Mouse (Mus musculus) MEL (cell line): ENCODE measurements around the gene Tssk4. TPM values are rescaled to one million over a fixed set of nuclear protein-coding genes. Genes with fewer than 3 reads are reported as not detected.

Experiments
- DNase-seq: peaks from one replicate; pipeline ENCODE4 v3.0.0; 2011; ENCODE audit warnings: low read depth, low spot score
- H3K27ac ChIP-seq: 2 replicates; pipeline ENCODE4 v1.5.1; 2012; ENCODE audit warnings: low read depth, mild to moderate bottlenecking, control low read depth, low read length, moderate library complexity; ENCODE audit not compliant: control insufficient read depth
- H3K27me3 ChIP-seq, 2 experiments: fragments of 150-350 bp in 1 of 2; sonication (generic) in 1 of 2; 2 replicates each; pipeline ENCODE4 v1.6.1; 2012; ENCODE audit warnings: low read length in 2 of 2, mild to moderate bottlenecking in 2 of 2, improper control_type of control experiment in 1 of 2, moderate library complexity in 1 of 2; ENCODE audit not compliant: insufficient read depth in 2 of 2, control insufficient read depth in 1 of 2
- H3K36me3 ChIP-seq, 2 experiments: 2 replicates each; pipeline ENCODE4 v1.6.1; 2012 to 2014; ENCODE audit warnings: low read length in 2 of 2, improper control_type of control experiment in 1 of 2, inconsistent platforms in 1 of 2, mild to moderate bottlenecking in 1 of 2; ENCODE audit not compliant: insufficient read depth in 2 of 2, control insufficient read depth in 1 of 2
- H3K4me1 ChIP-seq, 2 experiments: fragments of 150-350 bp in 1 of 2; sonication (generic) in 1 of 2; 2 replicates each; pipeline ENCODE4 v1.6.1; 2012; ENCODE audit warnings: low read length in 2 of 2, improper control_type of control experiment in 1 of 2, mild to moderate bottlenecking in 1 of 2; ENCODE audit not compliant: insufficient read depth in 2 of 2, control insufficient read depth in 1 of 2
- H3K4me3 ChIP-seq, 2 experiments: fragments of 150-350 bp in 1 of 2; sonication (generic) in 1 of 2; 2 replicates each; pipeline ENCODE4 v1.5.1; 2012; ENCODE audit warnings: low read depth in 2 of 2, low read length in 2 of 2, mild to moderate bottlenecking in 2 of 2, moderate library complexity in 2 of 2, control low read depth in 1 of 2, improper control_type of control experiment in 1 of 2; ENCODE audit not compliant: control insufficient read depth in 1 of 2, insufficient read depth in 1 of 2
- H3K79me2 ChIP-seq: 2 replicates; pipeline ENCODE4 v1.6.1; 2012; ENCODE audit warnings: mild to moderate bottlenecking, low read length, moderate library complexity; ENCODE audit not compliant: control insufficient read depth, poor library complexity, insufficient read depth
- H3K9ac ChIP-seq: 2 replicates; pipeline ENCODE4 v1.6.1; 2012; ENCODE audit warnings: low read depth, mild to moderate bottlenecking, control low read depth, low read length, moderate library complexity; ENCODE audit not compliant: control insufficient read depth, poor library complexity, severe bottlenecking
- H3K9me3 ChIP-seq: fragments of 150-350 bp; sonication (generic); replicated peaks from 2 replicates; pipeline ENCODE4 v1.6.1; 2012; ENCODE audit warnings: mild to moderate bottlenecking, low read length, improper control_type of control experiment, moderate library complexity; ENCODE audit not compliant: insufficient read depth
- BHLHE40 ChIP-seq: IDR thresholded peaks from 2 replicates; pipeline ENCODE4 v1.6.1; 2012; ENCODE audit warnings: low read depth, mild to moderate bottlenecking, inconsistent platforms, low read length, improper control_type of control experiment, borderline replicate concordance
- CHD1 ChIP-seq: IDR thresholded peaks from 2 replicates; pipeline ENCODE4 v1.6.1; 2012; ENCODE audit warnings: low read depth, mild to moderate bottlenecking, inconsistent platforms, low read length, improper control_type of control experiment
- CHD2 ChIP-seq: IDR thresholded peaks from 2 replicates; pipeline ENCODE4 v1.6.1; 2011; ENCODE audit warnings: low read length, improper control_type of control experiment
- CTCF ChIP-seq, 3 experiments: IDR thresholded peaks in 2 of 3; conservative IDR thresholded peaks in 1 of 3; 2 replicates each; pipeline ENCODE4 v1.5.1; 2011 to 2012; ENCODE audit warnings: low read length in 3 of 3, low read depth in 2 of 3, mild to moderate bottlenecking in 2 of 3, improper control_type of control experiment in 1 of 3, inconsistent platforms in 1 of 3, mixed read lengths in 1 of 3, moderate library complexity in 1 of 3; ENCODE audit not compliant: control insufficient read depth in 1 of 3, insufficient read depth in 1 of 3, poor library complexity in 1 of 3, severe bottlenecking in 1 of 3
- E2F4 ChIP-seq: IDR thresholded peaks from 2 replicates; pipeline ENCODE4 v1.6.1; 2011; ENCODE audit warnings: low read depth, low read length, improper control_type of control experiment, borderline replicate concordance
- ELF1 ChIP-seq: IDR thresholded peaks from 2 replicates; pipeline ENCODE4 v1.6.1; 2014; ENCODE audit warnings: low read depth, mild to moderate bottlenecking, inconsistent platforms, low read length, improper control_type of control experiment, moderate library complexity
- EP300 ChIP-seq, 2 experiments: IDR thresholded peaks; 2 replicates each; pipeline ENCODE4 v1.6.1; 2011; ENCODE audit warnings: improper control_type of control experiment in 2 of 2, low read length in 2 of 2, low read depth in 1 of 2, mild to moderate bottlenecking in 1 of 2
- ETS1 ChIP-seq: IDR thresholded peaks from 2 replicates; pipeline ENCODE4 v1.6.1; 2012; ENCODE audit warnings: low read depth, mild to moderate bottlenecking, inconsistent platforms, low read length, improper control_type of control experiment, moderate library complexity
- GABPA ChIP-seq: IDR thresholded peaks from 2 replicates; pipeline ENCODE4 v1.6.1; 2012; ENCODE audit warnings: low read depth, mild to moderate bottlenecking, inconsistent platforms, low read length, improper control_type of control experiment, moderate library complexity
- GATA1 ChIP-seq: IDR thresholded peaks from 2 replicates; pipeline ENCODE4 v1.6.1; 2011; ENCODE audit warnings: low read depth, low read length, improper control_type of control experiment
- HCFC1 ChIP-seq: IDR thresholded peaks from 2 replicates; pipeline ENCODE4 v1.6.1; 2012; ENCODE audit warnings: low read depth, mild to moderate bottlenecking, inconsistent platforms, low read length, improper control_type of control experiment, moderate library complexity
- JUND ChIP-seq: IDR thresholded peaks from 2 replicates; pipeline ENCODE4 v1.6.1; 2011; ENCODE audit warnings: low read depth, mild to moderate bottlenecking, improper control_type of control experiment, low read length
- KAT2A ChIP-seq: conservative IDR thresholded peaks from 2 replicates; pipeline ENCODE4 v1.6.1; 2012; ENCODE audit warnings: low read depth, low read length, improper control_type of control experiment, inconsistent platforms
- MAFK ChIP-seq: IDR thresholded peaks from 2 replicates; pipeline ENCODE4 v1.6.1; 2011; ENCODE audit warnings: low read depth, mild to moderate bottlenecking, low read length, improper control_type of control experiment, borderline replicate concordance
- MAX ChIP-seq: IDR thresholded peaks from 2 replicates; pipeline ENCODE4 v1.6.1; 2011; ENCODE audit warnings: low read length, improper control_type of control experiment
- MAZ ChIP-seq: IDR thresholded peaks from 2 replicates; pipeline ENCODE4 v1.6.1; 2012; ENCODE audit warnings: low read depth, mild to moderate bottlenecking, inconsistent platforms, low read length, improper control_type of control experiment
- MEF2A ChIP-seq: IDR thresholded peaks from 2 replicates; pipeline ENCODE4 v1.6.1; 2014; ENCODE audit warnings: low read depth, mild to moderate bottlenecking, inconsistent platforms, low read length, improper control_type of control experiment; ENCODE audit not compliant: poor library complexity, insufficient replicate concordance, severe bottlenecking; ENCODE audit errors: extremely low read depth
- MXI1 ChIP-seq: IDR thresholded peaks from 2 replicates; pipeline ENCODE4 v1.6.1; 2011; ENCODE audit warnings: mild to moderate bottlenecking, low read depth, low read length, improper control_type of control experiment
- MYB ChIP-seq: IDR thresholded peaks from 2 replicates; pipeline ENCODE4 v1.6.1; 2011; ENCODE audit warnings: mild to moderate bottlenecking, low read depth, low read length, improper control_type of control experiment
- MYC ChIP-seq: IDR thresholded peaks from 2 replicates; pipeline ENCODE4 v1.6.1; 2011; ENCODE audit warnings: low read depth, mild to moderate bottlenecking, low read length, improper control_type of control experiment, moderate library complexity
- NELFE ChIP-seq: IDR thresholded peaks from 2 replicates; pipeline ENCODE4 v1.6.1; 2011; ENCODE audit warnings: low read depth, low read length, improper control_type of control experiment
- NRF1 ChIP-seq: IDR thresholded peaks from 2 replicates; pipeline ENCODE4 v1.6.1; 2014; ENCODE audit warnings: low read depth, mild to moderate bottlenecking, inconsistent platforms, low read length, improper control_type of control experiment, moderate library complexity; ENCODE audit not compliant: poor library complexity, insufficient read depth, severe bottlenecking
- POLR2A ChIP-seq, 2 experiments: IDR thresholded peaks; 2 replicates each; pipeline ENCODE4 v1.6.1; 2011 to 2012; ENCODE audit warnings: low read length in 2 of 2, mild to moderate bottlenecking in 2 of 2, control low read depth in 1 of 2, improper control_type of control experiment in 1 of 2, low read depth in 1 of 2, moderate library complexity in 1 of 2; ENCODE audit not compliant: control insufficient read depth in 1 of 2, insufficient read depth in 1 of 2, poor library complexity in 1 of 2
- POLR2AphosphoS5 ChIP-seq: IDR thresholded peaks from 2 replicates; pipeline ENCODE4 v1.6.1; 2012; ENCODE audit warnings: low read depth, borderline replicate concordance, mild to moderate bottlenecking, inconsistent platforms, low read length, moderate library complexity, mixed read lengths
- RAD21 ChIP-seq: IDR thresholded peaks from 2 replicates; pipeline ENCODE4 v1.6.1; 2011; ENCODE audit warnings: mild to moderate bottlenecking, low read depth, low read length, improper control_type of control experiment
- RCOR1 ChIP-seq: IDR thresholded peaks from 2 replicates; pipeline ENCODE4 v1.6.1; 2012; ENCODE audit warnings: low read depth, mild to moderate bottlenecking, inconsistent platforms, low read length, improper control_type of control experiment
- SIN3A ChIP-seq: IDR thresholded peaks from 2 replicates; pipeline ENCODE4 v1.6.1; 2012; ENCODE audit warnings: low read length, improper control_type of control experiment, inconsistent platforms
- SMC3 ChIP-seq: IDR thresholded peaks from 2 replicates; pipeline ENCODE4 v1.6.1; 2011; ENCODE audit warnings: low read depth, low read length, improper control_type of control experiment
- TAL1 ChIP-seq: IDR thresholded peaks from 2 replicates; pipeline ENCODE4 v1.6.1; 2012; ENCODE audit warnings: mild to moderate bottlenecking, inconsistent platforms, low read length, moderate library complexity, mixed read lengths
- TBP ChIP-seq: IDR thresholded peaks from 2 replicates; pipeline ENCODE4 v1.8.0; 2011; ENCODE audit warnings: low read depth, low read length, improper control_type of control experiment
- TCF12 ChIP-seq: IDR thresholded peaks from 2 replicates; pipeline ENCODE4 v1.6.1; 2014; ENCODE audit warnings: low read depth, mild to moderate bottlenecking, inconsistent platforms, low read length, improper control_type of control experiment, moderate library complexity
- UBTF ChIP-seq: IDR thresholded peaks from 2 replicates; pipeline ENCODE4 v1.6.1; 2012; ENCODE audit warnings: low read depth, mild to moderate bottlenecking, inconsistent platforms, low read length, improper control_type of control experiment, moderate library complexity, borderline replicate concordance; ENCODE audit not compliant: insufficient read depth
- USF1 ChIP-seq: IDR thresholded peaks from 2 replicates; pipeline ENCODE4 v1.6.1; 2014; ENCODE audit warnings: low read depth, mild to moderate bottlenecking, inconsistent platforms, low read length, improper control_type of control experiment, moderate library complexity
- USF2 ChIP-seq, 2 experiments: IDR thresholded peaks; 2 replicates each; pipeline ENCODE4 v1.6.1; 2011 to 2012; ENCODE audit warnings: improper control_type of control experiment in 2 of 2, low read length in 2 of 2, borderline replicate concordance in 1 of 2, inconsistent platforms in 1 of 2, low read depth in 1 of 2, mild to moderate bottlenecking in 1 of 2; ENCODE audit not compliant: insufficient read depth in 1 of 2
- ZC3H11A ChIP-seq: IDR thresholded peaks from 2 replicates; pipeline ENCODE4 v1.6.1; 2012; ENCODE audit warnings: low read depth, mild to moderate bottlenecking, inconsistent platforms, low read length, improper control_type of control experiment
- ZKSCAN1 ChIP-seq: IDR thresholded peaks from 2 replicates; pipeline ENCODE4 v1.6.1; 2012; ENCODE audit warnings: low read depth, mild to moderate bottlenecking, inconsistent platforms, low read length, improper control_type of control experiment, moderate library complexity
- ZMIZ1 ChIP-seq: IDR thresholded peaks from 2 replicates; pipeline ENCODE4 v1.6.1; 2012; ENCODE audit warnings: low read depth, mild to moderate bottlenecking, inconsistent platforms, low read length, improper control_type of control experiment, moderate library complexity
- ZNF384 ChIP-seq: IDR thresholded peaks from 2 replicates; pipeline ENCODE4 v1.6.1; 2012; ENCODE audit warnings: low read depth, mild to moderate bottlenecking, inconsistent platforms, low read length, improper control_type of control experiment
- polyA plus RNA-seq, 2 experiments: library from polyadenylated mRNA; stranded (reverse) in 1 of 2; unstranded in 1 of 2; fragments of >175 nt in 1 of 2; fragments of >200 nt in 1 of 2; gene quantifications; 2 replicates each; pipeline versions ENCODE4 v1.2.1 to v1.2.4; 2012; ENCODE audit warnings: low replicate concordance in 2 of 2, low read depth in 1 of 2; ENCODE audit not compliant: insufficient read length in 2 of 2, insufficient read depth in 1 of 2, missing spikeins in 1 of 2
- total RNA-seq: library from RNA; depleted of rRNA; stranded (reverse); fragments of 300-350 nt; gene quantifications from 2 replicates; pipeline ENCODE4 v1.2.3, GENCODE M21; 2012

The Tssk4 gene
- total and polyA plus RNA-seq, 3 experiments = 0.08 to 0.40 TPM; not detected in 1

- H3K27ac ChIP-seq = peak within 1 kb of the TSS; percentile 58
- TF ChIP-seq EP300 (IDR thresholded peaks at IDR 0.05; ENCODE audit: low read depth in 1 of 2, low read length in 2 of 2) (no peak), SMC3 (no peak), ZNF384 (no peak), NRF1 (no peak), GABPA (no peak), UBTF (no peak), E2F4 (no peak), KAT2A (no peak), ETS1 (peak; percentile 53; the same call in 1 of the 2 replicates), MXI1 (peak; percentile 99), HCFC1 (peak; percentile 83), USF2 (IDR thresholded peaks at IDR 0.05; ENCODE audit: borderline replicate concordance in 1 of 2, insufficient read depth in 1 of 2, low read depth in 1 of 2, low read length in 2 of 2) (no peak), CTCF (IDR thresholded peaks at IDR 0.05 in 2 of 3, conservative IDR thresholded peaks at IDR 0.05 in 1 of 3; ENCODE audit: control insufficient read depth in 1 of 3, insufficient read depth in 1 of 3, low read depth in 2 of 3, low read length in 3 of 3, poor library complexity in 1 of 3, severe bottlenecking in 1 of 3) (no peak), USF1 (peak; percentile 83), NELFE (no peak; the same call in 1 of the 2 replicates), POLR2A (IDR thresholded peaks at IDR 0.05; ENCODE audit: control insufficient read depth in 1 of 2, insufficient read depth in 1 of 2, low read depth in 1 of 2, low read length in 2 of 2, poor library complexity in 1 of 2) (peak; percentile 69 to 74), SIN3A (peak; percentile 99), ELF1 (peak; percentile 65), BHLHE40 (peak; percentile 94), TBP (peak; percentile 74), ZC3H11A (no peak), ZMIZ1 (no peak), MYC (peak; percentile 96), TCF12 (no peak), TAL1 (no peak), MAFK (no peak), GATA1 (no peak), ZKSCAN1 (no peak), MAX (peak; percentile 97), RCOR1 (no peak), RAD21 (no peak), CHD1 (no peak), MYB (no peak), JUND (no peak), MAZ (peak; percentile 61; the same call in 1 of the 2 replicates), MEF2A (no peak), CHD2 (no peak), POLR2AphosphoS5 (no peak)
Observed at GRCm38 (mm10) chr14:55635523-55636007, 14.4 kb upstream of the Tssk4 start, which contains the start of gene Ipo4. Ipo4 (minus strand) TSS chr14:55635957.

More at GRCm38 (mm10) chr14:55635523-55636007, 14.4 kb upstream of the Tssk4 start, which contains the start of gene Ipo4:
- peak within 1 kb of the TSS; percentile 86 for H3K9ac ChIP-seq
- peaks cover 12% of the 10 kb centered on the region for H3K79me2 ChIP-seq
- no peaks in the 10 kb centered on the region for H3K27me3 ChIP-seq
- H3K36me3 ChIP-seq = peaks cover 2% of the 10 kb centered on the region in 2 experiments; a peak in 3 of 4 replicates
- peak within 1 kb of the TSS; percentile 64 to 83 for H3K4me3 ChIP-seq
- no peaks in the 10 kb centered on the region for H3K9me3 ChIP-seq
- no peaks in the 10 kb centered on the region for H3K4me1 ChIP-seq
- DNase-seq = peak; percentile 94
